Mouse (Mus musculus): Measurements from ENCODE around the gene Pfdn6.
"Not testable (repeated sequence)": the region's sequence is repeated elsewhere in the genome, so short reads cannot be mapped to it uniquely, and the experiment has no call there.

The Pfdn6 gene

DNA sequence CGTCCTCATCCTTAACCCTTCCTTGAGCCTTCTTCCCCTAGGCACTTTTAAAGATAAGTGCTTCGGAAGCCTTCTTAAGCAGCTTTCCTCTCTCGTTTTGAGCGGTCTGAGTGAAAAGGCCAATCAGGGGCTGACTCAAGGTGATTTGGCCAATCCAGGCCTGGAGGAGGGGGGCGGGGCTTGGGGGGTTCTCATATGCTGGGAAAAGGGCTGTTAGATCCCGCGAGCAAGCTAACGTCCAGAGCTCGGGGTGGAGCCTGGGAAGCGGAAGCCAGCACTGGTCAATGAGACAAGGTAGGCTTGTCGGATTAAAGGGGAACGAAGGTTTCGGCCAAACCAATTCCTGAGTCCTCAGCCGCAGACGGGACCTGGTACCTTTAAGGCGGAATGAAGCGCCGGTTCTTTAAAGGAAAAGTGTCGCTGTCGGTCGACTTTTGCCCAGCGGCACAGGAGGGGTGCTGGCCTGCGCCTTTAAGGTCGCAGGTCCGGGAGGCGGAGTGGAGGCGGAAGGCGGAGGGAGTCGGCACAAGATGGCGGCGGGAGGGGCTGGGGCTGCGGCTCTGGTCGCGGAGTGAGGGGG, 24.4 kb downstream of the Pfdn6 start, which contains the start of the genes Tapbp and Zbtb22:
Gene Tapbp, plus strand, starts transcription at position 229 of the 580 bp plus-strand sequence.
Gene Zbtb22, plus strand, starts transcription at position 234 of the 580 bp plus-strand sequence.
- peak; percentile 98 for DNase-seq (ENCODE audit: low spot score in 2 of 2)

DNA sequence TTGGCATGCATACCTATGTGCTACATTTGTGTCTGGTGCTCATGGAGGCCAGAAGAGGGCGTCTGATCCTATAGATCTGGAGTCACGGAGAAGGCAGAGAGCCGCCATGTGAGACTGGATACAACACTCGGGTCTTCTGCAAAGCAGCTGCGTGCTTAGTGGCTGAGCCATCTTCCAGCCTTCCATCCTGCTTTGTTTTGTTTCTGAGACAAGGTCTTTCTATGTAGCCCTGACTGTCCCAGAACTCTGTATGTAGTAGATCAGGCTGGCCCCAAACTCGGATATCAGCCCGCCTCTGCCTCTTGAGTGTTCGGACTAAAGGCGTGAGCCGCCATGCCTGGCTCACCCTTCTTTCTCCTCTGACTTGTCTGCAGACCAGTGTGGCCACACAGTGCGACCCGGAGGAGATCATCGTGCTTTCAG, 25.2 kb downstream of the Pfdn6 start:
- DNase-seq (ENCODE audit: low spot score in 2 of 2), result no peak

DNA sequence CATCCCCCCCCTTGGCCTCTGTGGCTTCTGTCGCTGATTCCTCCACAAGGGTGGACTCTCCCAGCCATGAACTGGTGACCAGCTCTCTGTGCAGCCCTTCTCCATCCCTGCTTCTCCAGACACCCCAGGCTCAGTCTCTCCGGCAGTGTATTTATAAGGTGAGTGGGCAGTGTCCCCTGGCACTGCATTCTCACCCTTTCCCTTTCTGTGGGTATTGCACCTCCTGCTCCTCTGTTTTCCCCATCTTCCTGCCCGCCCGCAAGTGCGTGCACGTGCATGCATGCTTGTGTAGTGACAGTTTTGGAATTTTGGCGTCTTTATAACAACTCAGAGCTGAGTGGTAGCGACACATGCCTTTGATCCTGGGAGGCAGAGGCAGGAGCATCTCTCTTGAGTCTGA, 26.2 kb downstream of the Pfdn6 start:
- no peak for DNase-seq (ENCODE audit: low spot score in 2 of 2)

DNA sequence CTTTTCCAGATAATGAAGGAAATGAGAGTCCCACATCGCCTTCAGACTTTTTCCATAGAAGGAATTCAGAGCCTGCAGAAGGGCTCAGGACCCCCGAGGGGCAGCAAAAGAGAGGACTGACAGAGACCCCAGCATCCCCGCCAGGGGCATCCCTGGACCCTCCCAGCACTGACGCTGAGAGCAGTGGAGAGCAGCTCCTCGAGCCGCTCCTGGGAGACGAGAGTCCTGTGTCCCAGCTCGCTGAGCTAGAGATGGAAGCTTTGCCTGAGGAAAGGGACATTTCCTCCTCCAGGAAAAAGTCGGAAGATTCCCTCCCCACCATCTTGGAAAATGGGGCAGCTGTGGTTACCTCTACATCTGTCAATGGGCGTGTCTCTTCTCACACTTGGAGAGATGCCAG, 26.9 kb downstream of the Pfdn6 start:
- DNase-seq (ENCODE audit: low spot score in 2 of 2), result no peak

DNA sequence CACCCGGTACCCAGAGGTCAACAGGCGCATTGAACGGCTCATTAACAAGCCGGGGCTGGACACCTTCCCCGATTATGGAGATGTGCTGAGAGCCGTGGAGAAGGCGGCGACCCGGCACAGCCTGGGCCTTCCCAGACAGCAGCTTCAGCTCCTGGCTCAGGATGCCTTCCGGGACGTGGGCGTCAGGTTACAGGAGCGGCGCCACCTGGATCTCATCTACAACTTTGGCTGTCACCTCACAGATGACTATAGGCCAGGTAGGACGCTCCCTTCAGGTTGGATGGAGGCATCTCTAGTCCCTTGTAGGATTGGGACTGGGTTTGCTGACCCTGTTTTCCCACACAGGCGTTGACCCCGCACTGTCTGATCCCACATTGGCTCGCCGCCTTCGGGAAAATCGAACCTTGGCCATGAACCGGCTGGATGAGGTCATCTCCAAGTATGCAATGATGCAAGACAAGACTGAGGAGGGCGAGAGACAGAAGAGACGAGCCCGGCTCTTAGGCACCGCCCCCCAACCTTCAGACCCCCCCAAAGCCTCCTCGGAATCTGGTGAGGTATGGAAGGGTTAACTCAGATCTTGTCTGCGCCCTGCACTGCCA, 28.2 kb downstream of the Pfdn6 start:
- no peak for DNase-seq (ENCODE audit: low spot score in 2 of 2)

DNA sequence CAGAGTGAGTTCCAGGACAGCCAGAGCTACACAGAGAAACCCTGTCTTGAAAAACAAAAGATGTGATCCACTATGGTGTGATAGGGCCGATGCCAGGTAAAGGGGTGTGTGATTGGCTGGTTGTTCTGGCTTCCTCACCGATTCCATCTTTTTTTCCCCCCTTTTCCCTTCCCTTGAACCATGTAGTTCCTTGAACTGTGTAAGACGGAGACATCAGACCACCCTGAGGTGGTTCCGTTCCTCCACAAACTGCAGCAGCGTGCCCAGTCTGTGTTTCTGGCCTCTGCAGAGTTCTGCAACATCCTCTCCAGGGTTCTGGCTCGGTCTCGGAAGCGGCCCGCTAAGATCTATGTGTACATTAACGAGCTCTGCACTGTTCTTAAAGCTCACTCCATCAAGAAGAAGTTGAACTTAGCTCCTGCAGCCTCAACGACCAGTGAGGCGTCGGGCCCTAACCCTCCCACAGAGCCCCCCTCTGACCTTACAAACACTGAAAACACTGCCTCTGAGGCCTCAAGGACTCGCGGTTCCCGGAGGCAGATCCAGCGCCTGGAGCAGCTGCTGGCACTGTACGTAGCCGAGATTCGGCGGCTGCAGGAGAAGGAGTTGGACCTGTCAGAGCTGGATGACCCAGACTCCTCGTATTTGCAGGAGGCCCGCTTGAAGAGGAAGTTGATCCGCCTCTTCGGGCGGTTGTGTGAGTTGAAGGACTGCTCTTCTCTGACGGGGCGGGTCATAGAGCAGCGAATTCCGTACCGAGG, 28.9 kb downstream of the Pfdn6 start:
- DNase-seq (ENCODE audit: low spot score in 2 of 2), result no peak

DNA sequence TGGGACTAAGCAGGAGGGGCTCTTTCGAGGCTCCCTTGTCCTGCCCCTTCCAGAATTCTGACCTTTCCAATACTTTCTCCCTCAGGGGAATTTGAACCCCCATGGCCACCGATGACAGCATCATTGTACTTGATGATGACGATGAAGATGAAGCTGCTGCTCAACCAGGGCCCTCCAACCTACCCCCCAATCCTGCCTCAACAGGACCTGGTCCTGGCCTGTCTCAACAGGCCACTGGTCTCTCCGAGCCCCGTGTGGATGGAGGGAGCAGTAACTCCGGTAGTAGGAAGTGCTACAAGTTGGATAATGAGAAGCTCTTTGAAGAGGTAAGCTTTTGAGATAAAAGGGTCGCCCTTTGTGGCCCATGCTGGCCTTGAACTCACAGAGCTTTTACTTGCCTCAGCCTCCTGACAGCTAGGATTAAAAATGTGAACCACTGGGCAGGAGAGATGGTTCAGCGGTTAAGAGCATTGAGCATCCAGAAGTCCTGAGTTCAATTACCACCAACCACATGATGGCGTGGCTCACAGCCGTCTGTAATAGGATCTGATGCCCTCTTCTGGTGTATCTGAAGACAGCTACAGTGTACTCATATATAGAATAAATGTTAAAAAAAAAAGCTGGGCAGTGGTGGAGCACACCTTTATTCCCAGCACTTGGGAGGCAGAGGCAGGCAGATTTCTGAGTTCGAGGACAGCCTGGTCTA, 29.6 kb downstream of the Pfdn6 start:
- DNase-seq (ENCODE audit: low spot score in 2 of 2), result no peak

DNA sequence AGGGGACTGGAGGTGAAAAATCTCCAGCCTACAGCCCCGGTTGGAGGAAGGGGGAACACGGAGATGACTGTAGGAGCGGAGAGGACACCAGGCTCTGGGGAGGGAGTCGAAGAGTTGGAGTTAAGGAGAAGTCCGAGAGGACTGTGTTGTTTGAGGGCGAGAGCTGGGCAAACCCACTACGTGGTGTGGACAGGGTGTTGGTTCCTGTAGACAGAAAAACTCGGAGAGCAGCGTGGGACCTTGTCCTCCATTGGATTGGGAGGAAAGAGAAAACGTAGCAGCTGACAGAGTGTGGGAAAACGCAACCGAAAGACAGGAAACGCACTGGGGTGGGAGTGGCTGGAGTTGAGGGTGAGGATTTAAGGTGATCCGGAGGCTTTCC, 30.3 kb downstream of the Pfdn6 start:
- peak; percentile 44 to 63 for DNase-seq (ENCODE audit: low spot score in 2 of 2)

DNA sequence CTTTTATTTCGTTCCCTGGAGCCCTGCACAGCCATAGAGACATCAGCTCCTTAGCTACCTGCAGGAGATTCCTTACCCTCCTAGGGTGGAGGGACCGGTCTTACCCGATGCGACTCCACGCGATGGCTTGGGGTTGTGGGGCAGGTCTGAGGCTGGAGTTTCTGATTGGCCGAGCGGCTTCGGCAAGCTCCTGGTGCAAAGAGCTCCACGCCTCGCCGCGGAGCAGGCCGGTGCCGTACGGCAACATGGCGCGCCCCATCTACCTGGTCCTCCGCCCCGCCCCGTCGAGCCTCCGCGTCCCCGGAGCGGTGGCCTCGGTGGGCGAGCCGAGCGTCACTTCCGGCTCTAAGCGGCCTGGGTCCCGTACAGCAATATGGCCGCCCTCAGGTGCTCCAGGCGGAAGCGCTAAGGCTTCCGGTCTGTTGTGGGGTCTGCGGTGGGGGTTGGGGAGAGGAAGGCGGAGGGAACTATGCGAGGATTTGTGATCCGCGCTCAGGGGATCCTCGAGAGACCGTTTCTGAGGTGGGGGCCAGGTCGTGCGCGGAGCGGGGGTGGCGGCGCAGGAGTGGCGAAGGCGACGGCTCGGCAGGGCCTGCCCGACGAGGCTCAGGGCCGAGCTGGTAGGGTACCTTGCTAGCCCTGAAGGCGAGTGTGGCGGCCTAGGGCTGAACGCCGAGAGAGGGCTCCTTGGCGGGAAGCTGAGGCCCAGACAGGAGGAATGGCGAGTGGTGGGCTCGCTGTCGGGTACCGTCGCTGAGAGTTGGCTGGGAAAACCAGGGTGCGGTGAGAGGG, 30.9 kb downstream of the Pfdn6 start, which contains the start of gene Daxx:
Gene Daxx, plus strand, starts transcription at position 338 of the 792 bp plus-strand sequence.
- peak; percentile 98 to 99 for DNase-seq (ENCODE audit: low spot score in 2 of 2)

DNA sequence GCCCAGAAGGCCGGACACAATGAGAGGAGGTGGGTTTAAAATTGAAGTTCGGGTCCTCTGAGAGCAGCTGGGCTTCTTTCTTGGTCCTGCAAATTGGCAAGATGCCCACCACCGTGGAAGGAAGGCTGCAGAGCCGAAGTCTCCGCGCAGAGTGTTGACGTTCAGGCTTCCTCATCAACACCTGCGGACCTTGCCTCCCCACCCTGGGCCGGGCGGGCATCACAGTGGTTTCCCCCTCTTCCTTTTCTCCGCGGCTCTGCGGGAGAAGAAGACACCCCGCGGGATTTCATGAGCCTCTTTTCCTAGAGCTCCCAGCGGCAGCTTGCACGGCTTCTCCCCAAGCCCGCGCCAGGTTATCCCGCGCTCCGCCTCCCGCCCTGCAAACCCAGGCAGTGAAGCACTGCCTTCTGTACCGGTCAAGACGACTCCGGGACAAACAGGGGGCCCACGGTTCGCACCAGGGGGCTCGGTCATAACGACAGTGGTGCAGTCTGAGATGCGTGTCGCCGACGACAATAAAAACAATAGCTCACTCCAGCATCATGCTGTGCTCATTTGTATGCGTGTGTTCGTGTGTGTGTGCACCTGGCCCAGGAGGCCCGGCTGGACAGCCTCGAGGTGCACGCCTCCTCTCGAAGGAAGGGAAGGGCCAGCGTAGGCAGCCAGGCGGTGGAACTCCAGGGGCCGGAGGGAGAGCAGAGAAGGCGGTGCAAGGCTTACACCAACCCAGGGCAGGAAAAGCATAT, 31.6 kb downstream of the Pfdn6 start:
- peak; percentile 29 to 33 for DNase-seq (ENCODE audit: low spot score in 2 of 2)

DNA sequence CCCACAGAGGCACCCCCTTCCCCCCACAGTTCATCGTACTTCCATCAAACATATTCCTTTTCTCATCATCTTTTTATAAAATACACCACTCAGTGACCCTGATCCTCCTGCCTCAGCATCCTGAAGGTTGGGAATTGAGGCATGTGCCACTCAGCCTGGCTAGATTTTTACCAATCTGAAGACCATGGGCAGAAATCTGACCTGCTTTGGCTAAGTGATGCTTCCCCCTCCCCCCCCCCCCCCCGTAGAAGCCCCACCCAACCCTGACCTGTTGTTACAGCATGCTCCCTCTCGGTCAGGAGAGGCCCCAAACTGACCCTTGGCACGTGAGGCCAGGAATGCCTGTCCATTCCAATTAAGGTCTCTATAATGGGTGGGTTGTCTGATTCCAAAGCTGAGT, 35.3 kb downstream of the Pfdn6 start, which contains the start of gene Platr17:
Gene Platr17, plus strand, starts transcription at position 301 of the 400 bp plus-strand sequence.
- DNase-seq (ENCODE audit: low spot score in 2 of 2), result not testable (repeated sequence)

DNA sequence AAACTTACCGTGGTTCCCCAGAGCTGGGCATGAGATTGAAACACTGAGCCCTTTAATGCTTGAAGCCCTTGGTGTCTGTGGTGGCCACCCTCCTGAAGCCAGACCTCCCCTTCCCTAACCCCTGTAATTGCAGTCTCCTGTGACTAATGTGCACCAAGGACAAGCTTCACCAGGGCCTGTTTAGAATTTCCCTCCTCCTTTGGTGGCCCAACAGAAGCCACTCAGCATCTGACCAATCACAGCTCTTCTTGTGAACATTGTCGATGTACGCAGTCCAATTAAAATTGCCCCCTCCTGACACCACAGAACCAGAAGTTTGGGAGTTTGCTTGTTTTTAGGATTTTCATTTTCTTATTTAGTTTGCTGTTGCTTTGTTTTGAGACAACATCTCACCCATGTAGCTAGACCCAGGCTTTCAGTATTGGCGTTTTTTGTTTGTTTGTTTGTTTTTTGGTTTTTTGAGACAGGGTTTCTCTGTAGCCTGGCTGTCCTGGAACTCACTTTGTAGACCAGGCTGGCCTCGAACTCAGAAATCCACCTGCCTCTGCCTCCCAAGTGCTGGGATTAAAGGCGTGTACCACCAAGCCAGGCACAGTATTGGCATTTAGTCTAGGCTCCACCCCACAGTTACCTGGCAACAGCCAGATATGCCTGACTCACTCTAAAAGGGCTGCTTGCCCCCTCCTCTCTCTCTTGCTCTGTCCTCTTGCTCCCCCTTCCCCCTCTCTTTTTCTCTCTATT, 36.1 kb downstream of the Pfdn6 start:
- not testable (repeated sequence) for DNase-seq (ENCODE audit: low spot score in 2 of 2)

DNA sequence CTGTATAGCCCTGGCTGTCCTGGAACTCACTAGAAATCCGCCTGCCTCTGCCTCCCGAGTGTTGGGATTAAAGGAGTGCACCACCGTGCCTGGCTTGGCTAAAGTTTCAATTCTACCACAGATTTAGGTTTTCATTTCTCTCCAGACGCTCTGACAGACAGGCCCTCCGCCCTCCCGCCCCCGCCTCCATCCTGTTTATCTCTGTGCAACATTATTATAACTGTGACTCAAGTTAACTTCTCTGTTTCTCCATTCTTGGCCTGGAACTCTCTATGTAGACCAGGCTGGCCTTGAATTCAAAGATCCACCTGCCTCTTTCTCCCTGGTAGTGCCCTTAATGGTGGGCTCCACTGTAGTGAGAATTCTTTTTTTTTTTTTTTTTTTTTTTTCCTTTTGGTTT, 37.7 kb downstream of the Pfdn6 start:
- DNase-seq (ENCODE audit: low spot score in 2 of 2), result no peak

DNA sequence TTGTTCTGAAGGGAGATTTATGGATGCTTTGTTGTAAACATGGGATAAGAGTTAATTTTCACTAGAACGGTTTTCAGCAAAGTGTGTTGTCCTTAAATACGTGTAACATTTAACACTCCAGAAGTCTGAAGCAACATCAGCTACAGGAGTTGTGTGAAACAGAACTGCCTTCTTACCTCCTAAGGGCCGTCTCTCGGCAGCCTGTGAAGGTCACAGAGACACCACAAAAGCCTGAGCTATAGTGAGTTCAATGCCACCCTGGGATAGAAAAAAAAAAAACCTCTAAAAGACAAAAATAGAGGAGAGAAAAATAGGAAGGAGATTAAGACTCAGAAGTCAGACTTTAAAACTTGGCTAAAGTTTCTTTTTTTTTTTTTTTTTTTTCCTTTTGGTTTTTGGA, 38.1 kb downstream of the Pfdn6 start:
- no peak for DNase-seq (ENCODE audit: low spot score in 2 of 2)

DNA sequence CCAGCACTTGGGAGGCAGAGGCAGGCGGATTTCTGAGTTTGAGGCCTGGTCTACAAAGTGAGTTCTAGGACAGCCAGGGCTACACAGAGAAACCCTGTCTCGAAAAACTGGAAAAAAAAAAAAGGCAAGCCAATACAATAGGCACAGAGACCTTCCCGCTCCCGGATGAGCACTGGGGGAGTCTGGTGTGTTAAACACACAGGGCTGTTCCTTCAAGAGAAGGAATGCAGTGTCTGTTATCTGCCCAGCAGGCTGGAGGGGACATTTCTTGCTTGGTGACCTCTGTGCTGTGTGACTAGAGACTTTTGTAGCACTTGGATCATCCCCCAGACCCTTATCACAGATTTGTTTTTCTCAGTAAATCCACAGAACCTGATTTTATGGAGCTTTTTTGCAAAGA, 38.5 kb downstream of the Pfdn6 start:
- no peak for DNase-seq (ENCODE audit: low spot score in 2 of 2)

DNA sequence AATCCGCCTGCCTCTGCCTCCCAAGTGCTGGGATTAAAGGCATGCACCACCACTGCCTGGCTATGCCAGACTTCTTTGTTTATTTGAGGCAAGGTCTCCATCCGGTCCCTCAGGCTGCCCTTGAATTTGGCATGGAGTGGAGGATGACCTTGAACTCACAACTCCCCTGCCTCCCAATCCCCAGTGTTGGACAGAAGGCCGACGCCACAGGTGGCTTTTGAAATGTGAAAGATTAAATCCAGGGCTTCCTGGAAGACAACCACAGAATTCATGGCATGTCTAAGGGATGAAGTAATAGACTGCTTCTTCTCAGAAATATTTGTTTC, 39.2 kb downstream of the Pfdn6 start:
- DNase-seq (ENCODE audit: low spot score in 2 of 2), result no peak

DNA sequence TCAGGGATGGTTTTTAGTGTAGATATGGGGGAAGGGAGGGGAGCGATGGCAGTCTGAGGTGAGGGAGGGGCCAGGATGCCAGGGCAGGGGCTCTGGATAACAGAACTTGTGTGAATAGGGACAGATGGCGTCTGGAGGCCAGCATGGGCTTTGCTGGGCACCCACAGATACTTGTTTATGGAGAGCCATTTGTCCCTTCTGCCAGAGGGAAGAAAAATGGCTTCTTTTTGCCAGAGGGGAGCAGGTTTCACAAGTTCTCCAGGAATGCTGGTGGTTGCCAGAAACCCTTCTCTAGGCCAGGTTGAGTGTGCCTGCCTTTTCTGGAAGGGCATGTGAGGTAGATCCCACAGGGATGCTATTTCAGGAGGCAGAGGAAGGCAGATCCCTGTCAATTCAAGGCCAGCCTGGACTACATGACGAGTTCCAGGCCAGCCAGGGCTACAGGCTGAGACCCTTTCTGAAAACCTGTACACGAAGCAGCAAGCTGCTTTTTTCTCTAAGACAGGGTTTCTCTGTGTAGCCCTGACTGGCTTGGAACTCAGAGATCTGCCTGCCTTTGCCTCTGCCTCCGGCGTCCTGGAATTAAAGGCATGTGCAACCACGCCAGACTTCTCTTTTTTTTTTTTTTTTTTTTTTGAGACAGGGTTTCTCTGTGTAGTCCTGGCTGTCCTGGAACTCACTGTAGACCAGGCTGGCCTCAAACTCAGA, 39.7 kb downstream of the Pfdn6 start:
- no peak for DNase-seq (ENCODE audit: low spot score in 2 of 2)

DNA sequence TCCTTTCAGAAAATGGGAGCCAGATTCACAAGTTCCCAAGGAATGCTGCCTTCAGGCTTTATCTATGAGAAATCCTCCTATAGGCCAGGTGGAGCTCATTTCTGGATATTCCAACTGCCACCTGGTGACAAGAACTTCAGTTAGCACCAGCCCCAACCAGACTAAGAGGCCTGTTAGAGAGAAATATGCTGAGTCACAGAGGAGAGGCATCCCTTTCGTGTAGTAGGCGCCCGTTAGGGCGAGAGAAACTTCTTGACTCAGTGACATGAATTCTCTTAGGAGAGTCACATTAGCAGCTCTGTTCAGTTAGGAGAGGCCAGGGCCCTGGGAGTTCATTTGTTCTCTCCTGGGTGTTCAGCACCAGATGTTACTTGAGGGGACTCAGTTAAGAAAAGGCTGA, 40.5 kb downstream of the Pfdn6 start:
- DNase-seq (ENCODE audit: low spot score in 2 of 2), result no peak

DNA sequence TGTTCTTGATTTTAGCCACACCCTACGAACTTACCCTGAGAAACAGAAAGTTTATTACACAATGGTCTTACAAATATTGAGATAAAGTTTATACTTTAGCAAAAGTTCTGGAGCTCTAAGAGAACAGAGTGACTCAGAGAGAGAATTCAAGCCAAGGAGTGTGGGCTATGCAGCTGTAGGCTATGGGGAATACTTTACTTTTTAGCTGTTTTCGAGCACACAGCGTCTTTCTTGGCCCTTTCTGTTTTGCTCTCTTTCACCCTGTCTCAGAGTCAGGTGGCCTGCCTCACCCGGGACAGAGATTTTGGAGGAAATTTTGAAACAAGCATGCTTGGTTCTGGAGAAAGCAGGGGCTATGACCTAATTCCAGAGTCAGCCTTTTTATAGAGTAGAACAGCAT, 42.0 kb downstream of the Pfdn6 start:
- DNase-seq (ENCODE audit: low spot score in 2 of 2), result not testable (repeated sequence)

All from heart, adult 9 months (tissue).